Mouse (Mus musculus) thymus, postnatal 0 days (tissue): Measurements from ENCODE around the gene Acoxl. TPM values are rescaled to one million over a fixed set of nuclear protein-coding genes. Genes with fewer than 3 reads are reported as not detected.

Experiments
- DNase-seq: peaks from one replicate; pipeline ENCODE4 v3.0.0-alpha.2; 2015; ENCODE audit warnings: low spot score
- polyA plus RNA-seq: library from polyadenylated mRNA; unstranded; fragments of >200 nt; fragmentation: Nextera tagmentation; extraction: Ambion mirVana; gene quantifications from 2 replicates; pipeline ENCODE4 v1.2.1, GENCODE M21; 2015

The Acoxl gene
- polyA plus RNA-seq, 1 experiment from 2014 or later = 3.6 TPM

DNA sequence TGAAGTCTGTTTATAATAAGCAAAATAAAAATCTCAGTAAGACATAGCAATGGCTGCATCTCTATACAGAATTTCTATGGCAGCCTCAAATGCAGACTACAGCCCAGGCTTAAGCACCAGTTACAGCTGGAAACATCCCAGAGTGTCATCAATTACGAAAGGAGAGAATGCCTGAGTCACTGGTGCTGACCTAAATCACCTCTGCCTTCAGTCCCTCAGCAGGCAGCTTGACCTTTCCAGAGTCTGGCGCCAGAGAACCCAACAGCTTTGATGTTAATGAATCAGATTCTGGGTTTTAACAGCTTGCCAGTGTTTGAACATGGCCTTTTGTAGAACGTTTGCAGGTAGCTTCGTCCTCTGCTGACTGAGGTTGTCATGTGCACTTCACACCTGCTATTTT, 193.4 kb downstream of the Acoxl start:
- DNase-seq = no peak

DNA sequence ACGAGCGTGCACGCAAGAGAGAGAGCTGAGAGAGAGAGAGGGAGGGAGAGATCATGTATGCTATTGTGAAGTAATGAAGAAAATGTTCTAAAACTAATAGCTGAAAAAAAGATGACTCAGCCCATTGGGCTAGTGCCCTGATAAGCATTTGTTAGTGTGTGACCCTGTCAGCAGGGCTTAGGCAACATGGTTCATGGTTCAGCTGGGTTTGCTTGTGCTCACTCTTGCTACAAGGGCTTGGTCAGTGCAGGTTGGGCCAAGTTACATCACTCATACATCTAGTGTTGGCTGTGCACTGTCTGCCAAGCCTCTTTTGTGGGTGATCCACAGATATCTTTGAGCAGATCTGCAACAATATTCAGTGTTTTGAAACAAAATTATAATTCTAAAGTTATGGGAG, 194.8 kb downstream of the Acoxl start:
- no peak for DNase-seq

DNA sequence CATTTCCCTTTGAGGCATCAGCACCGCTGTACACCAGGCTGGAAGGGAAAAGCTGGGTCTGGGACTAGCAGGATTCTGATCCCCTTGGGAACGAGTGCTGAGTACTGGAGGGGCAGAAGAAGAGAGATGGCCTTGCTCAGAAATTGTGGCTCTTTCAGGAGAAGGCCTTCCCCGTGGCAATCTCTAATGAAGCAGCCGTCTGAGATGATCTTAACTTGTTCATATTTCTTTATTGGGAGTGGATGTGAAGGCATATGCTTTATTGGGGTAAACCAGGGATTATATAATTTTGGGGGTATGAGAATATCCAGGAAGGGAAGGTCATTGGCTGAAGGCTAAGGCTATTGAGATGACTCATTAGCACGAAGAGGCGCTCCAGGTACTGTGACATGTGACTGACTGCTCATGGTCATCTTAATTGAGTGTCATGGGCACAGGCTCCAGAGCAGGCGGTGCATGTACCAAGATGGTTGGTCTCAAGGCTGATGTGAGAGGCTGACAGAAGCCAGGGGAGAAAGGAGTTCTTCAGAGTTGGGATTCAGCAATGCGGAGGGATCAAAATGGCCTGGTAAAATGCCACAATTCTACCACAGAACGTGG, 195.5 kb downstream of the Acoxl start:
- no peak for DNase-seq

DNA sequence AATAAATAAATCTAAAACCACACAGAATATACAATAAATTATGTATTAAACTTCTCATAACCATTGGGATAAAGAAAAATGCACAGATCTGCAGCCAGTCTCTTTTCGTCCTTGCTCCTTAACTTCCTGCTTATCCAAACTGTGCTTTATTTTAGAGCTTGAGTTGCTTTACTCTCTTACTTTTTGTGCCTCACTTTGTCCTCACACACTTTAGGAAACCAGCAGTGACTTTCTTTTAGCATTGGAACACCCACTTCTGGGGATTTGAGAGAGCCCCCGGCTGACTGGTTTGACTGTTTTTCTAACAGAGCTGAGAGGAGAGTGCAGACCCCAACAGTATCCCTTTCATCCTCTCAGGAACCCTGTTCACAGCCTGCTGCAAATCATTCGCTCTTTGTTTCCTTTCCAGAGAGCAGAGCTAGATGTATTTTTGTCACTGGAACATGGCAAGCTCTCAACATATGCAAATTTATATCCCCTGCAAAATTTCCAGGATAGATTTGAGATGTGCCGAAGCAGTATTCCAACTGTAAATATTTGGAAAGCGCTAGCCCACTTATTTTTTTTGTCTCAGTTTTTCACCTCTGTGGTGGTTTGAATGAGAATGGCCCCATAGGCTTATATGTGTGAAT, 199.7 kb downstream of the Acoxl start:
- no peak for DNase-seq

DNA sequence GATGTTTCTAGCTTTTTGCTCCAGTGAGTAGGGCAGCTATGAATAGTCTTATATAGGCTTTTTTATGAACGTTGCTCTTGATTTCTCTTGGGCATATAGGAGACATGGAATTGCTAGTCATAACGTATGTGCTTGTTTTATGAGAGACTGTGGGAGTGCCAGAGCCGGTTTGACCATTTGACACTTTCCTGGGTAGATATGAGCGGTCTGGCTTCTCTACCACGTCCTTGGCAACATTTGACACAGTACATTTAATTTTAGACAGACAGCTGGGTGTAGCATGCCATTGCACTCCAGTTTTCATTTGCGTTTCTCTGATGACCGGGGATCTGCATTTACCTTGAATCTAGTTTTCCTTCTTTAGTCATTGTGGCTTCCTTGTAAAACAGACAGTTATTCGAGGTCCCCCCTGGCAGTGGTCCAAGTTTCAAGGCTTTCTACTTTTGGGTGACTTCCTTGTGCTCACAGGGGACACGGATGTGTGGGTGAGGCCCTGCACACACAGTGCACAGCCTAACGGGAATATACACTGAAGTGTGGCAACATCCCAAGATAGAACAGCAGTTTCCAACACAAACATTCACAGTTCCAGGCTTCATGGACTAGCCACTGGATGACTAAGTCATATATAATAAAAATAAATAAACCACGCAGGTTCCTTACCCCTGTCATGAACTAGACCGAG, 202.5 kb downstream of the Acoxl start:
- DNase-seq = no peak

DNA sequence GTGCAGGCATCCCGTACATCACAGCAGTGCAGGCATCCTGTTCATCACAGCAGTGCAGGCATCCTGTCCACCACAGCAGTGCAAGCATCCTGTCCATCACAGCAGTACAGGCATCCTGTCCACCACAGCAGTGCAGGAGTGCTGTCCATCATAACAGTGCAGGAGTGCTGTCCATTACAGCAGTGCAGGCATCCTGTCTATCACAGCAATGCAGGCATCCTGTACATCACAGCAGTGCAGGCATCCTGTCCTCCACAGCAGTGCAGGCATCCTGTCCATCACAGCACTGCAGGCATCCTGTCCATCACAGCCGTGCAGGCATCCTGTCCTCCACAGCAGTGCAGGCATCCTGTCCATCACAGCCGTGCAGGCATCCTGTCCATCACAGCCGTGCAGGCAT, 207.8 kb downstream of the Acoxl start:
- DNase-seq = no peak

DNA sequence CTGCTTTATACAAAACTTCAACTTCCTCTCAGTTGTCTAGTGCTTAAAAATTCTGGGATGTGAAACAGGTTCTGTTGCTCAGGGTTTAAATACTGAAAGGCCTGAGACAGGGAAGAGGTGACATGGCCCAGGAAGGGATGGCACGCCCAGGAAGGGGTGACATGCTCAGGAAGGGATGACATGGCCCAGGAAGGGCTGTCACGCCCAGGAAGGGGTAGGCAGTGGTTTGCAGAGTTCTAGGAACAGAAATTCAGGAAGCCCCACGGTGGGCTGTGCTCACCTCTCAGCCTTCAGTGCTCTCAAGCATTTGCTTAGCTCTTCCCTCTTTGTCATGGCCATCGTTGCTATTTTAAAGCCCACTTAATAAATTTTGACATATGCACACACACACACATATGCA, 216.2 kb downstream of the Acoxl start:
- no peak for DNase-seq

DNA sequence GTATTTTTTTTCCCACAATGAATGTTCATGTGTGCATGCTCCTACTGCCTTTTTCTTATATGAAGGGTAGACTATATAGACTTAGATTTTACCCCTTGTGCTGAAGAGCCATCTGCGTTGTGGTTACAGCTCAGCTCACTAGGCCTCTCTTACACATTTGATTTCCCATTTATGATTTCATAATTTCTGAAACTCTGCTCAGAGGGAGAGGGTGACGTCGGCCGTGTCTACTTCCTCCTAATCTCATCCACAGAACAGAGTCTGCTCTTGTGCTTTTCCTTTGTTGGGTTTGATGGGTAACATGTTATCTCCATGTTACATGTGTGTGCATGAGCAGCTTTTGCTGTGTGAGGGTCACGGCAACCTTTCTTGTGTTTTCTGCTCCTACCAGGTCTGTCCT, 219.2 kb downstream of the Acoxl start:
- no peak for DNase-seq

DNA sequence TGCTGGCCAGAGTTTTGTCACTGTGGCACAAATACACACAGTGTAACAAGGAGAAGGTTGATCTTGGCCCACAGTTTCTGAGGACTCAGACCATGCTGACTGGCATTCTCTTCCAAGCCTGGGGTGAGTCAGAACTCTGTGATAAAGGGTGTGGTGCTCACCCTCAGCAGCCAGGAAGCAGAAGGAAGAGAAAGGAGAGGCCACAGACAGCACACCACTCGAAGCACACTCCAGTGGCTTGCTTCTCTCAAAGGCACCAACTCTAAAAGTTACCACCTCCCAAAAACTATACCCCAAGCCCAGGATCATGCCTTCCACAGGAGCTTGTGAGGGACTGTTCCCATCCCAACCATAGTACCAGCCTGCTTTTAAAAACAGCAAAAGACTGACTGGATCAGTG, 220.0 kb downstream of the Acoxl start:
- no peak for DNase-seq

DNA sequence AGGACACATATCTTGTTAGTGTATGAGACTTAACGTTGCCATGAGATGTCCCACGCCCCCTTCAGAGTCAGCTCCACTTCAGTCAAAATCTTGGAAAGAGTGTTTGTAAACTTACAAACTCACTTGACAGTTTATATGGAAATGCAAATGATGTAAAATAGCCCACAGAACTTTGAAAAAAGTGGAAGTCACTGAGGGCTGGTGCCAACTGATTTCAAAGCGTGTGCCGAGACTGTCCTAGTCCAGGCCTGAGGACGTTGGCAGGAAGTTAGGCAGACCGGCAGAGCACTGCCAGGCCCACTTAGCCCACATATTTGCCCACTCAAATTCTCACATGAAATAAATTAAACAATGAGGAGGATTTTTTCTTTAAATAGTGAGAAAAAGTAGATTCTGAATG, 221.5 kb downstream of the Acoxl start:
- no peak for DNase-seq

DNA sequence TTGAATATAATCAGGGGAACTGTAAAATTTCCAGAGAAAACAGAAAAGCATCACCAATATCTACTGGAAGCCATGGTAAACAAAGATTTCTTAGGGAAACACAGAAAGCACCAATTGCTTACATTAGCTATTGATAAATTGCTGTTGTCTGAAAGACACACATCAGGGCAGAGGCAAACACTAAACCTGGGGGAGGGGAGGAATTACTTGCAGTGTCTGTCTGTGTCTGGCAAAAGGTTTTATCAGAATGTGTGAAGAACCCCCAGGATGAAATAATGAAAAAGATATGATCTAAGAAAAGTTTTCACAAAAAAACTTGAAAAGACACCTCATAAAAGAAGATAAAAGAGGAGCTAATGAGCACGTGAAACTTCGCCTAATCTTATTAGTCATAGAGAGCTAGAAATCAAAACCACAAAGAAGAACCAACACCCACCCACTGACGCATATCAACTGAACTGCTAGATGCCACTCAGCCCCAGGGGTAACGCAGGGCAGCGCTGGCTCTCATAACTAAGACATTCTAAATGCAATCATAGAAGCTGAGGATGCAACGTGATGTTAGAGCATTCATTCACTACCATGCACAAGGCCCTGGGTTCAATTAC, 222.1 kb downstream of the Acoxl start:
- DNase-seq = no peak

DNA sequence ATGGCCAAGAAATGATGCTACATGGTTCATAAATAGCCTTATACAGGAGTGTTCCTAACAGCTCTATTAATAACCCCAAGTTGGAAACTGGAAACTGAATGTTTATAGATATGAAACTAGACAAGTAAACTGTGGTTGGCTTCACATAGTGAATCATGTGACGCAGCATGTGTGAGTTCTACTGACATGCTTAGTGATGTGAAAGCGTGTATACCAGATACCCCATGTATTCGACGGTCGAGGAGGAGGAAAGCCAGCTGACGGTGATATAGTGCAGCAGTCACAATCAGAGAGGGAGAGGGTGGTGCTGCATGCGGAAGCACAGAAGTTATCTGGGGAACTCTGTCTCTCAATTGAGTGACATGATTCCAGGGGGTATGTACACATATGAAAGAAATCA, 222.8 kb downstream of the Acoxl start:
- no peak for DNase-seq

DNA sequence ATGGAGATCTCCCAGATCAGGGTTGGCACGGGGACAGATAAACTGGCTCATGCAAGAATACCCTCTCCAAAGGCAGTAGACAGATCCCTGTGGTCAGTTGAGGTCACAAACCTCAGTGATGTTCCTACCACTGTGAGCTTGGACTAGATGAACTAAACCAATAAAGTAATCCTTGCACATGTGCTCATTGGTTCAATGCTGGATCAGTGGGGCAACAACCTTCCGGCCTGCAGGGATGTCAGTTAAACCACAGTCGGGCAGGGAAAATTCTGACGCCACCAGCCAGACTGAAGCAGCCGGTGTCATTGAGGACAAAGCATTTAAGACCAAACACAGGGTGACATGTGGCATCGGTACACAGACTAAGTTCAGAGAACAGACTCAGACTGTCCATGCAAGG, 224.1 kb downstream of the Acoxl start:
- DNase-seq = no peak

DNA sequence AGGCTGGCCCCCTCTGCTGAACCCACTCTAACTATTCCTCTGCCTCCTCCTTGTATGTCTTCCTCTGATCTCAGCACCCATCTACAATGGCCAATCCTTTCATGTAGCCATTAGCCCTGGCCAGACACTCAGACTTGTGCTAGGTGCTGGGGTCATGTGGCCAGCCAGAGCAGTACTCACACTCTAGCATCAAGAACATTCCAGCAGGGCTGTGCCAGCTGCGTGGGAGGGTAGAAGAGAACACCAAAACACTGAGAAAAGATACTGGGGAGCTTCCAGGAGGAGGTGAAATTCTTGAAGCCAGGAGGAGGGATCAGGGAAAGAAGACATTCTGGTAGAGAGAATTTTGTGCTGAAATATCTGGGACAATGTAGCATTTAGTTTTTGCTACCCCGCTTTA, 226.3 kb downstream of the Acoxl start:
- no peak for DNase-seq

DNA sequence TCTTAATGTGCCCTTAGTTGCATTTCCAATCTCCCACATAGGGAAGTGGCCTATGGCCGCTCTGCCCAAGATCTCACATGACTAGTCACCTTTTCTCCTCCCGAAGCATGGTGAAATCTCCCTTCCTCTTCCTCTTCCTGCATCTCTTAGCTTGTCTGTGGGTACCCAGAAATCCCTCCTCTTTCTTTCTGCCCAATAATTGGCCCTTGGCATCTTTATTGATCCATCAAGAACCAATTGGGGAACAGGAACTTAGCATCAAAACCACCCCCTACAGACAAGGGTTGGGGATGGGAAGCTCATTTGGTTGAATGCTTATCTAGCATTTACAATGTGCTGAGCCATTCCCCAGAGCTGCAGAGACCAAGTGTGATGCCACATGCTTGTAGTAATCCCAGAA, 226.9 kb downstream of the Acoxl start:
- DNase-seq = no peak

DNA sequence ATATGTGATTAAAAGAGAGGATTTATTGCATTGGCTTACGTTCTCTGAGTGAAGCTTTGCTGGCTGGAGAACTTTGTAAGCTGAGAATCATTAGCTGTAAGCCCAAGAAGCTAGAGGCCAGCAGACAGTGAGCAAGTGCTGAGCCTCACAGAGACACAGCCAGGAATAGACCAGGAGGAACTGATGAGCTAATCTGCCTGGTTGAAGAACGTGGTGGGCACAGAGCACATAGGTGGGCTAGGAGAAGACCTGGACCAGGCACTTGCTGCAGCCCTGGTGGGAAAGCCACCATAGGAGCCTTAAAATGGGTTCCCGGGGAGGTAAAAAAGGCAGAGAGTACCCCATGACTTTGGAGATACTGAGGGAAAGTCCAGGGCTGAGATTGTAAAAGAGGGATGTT, 228.5 kb downstream of the Acoxl start:
- DNase-seq = no peak

DNA sequence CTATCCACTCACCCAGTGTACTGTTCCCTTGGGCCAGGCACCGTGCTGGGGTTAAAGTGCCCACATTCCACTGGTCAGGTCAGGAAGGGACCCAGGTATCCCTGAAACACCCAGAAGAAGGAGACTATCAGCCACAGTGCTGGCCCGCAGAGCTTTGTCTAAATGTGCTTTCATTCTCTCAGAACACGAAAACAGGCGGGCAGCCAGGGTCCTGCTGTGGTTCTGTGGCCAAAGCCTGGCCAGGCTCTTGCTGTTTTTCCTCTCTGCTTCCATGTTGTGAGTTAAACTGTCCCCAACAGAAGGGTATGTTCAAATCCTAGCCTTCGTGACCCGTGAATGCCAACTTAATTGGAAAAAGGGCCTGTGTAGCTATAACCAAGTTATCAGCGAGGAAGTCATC, 228.9 kb downstream of the Acoxl start:
- DNase-seq = no peak

DNA sequence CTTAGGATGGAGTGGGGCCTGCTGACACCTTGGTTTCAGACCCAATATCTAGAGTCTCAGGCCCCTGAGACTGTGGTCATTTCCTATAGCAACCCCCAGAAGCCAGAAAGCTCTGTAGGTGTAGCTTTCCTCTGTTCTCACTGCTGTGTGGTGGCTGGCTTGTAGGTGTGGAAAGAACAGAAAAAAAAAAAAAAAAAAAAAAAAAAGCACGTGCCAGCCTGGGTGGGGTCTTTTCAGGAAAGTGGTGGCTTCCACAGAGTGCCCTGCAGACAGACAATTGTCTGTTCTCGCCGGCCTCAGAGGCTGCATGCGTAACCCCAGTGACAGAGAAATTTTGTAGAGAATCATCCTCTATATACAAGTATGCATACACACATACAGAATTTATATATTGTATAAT, 229.5 kb downstream of the Acoxl start:
- DNase-seq = no peak

DNA sequence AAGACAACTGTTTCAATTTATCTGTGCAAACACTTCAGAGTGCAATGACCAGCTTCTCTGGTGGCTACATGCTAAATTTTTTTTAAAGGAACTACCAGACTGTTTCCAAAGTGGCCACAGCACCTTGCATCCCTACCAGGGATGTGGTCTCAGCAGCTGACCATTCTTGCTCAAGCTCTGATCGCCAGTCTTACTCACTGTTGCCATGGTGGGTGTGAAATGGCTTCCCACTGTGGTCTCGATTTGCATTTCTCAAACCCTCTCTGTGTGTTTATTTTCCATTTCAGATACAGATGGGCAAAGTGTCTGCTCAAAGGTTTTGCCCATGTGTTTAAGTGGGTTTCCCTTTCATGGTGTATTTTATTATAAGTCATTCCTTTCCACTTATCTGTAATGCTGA, 230.3 kb downstream of the Acoxl start:
- DNase-seq = no peak

DNA sequence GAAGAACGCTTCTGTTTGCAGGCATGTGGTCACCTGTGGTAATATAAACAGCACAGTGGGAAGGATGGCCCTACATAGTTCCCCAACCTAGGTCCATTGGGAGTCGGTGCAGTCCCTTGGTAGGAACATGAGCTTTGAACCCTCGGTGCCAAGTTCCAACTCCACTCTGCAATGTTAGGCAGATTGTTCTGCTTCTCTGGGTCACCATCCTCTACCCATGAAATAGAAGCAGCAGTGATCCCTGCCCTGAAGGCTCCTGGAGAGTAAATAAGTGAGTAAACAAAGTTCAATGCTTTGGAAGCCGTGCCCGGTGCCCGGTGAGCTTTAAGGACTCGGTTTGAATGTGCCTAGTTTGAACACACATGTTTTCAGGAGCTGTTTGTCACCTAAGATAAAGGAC, 233.1 kb downstream of the Acoxl start:
- DNase-seq = no peak

DNA sequence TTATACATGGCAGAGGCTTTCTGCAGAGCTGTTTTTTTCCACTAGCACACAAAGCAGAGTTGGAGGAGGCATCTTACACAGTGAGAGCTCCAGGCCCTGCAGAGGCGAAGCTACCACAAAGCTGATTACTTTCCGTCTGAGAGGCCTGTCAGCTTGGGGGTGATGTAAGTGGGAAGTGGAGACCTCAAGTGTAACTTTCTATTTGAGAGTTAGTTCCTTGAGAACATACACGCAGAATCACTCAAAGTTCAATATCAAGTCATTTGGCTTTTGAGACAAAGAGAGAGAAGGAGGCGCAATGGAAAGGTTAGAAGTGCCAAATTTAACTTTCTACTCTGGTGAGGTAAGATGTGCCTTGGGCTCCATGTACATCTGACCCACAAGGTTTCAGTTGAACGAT, 234.3 kb downstream of the Acoxl start:
- DNase-seq = no peak

DNA sequence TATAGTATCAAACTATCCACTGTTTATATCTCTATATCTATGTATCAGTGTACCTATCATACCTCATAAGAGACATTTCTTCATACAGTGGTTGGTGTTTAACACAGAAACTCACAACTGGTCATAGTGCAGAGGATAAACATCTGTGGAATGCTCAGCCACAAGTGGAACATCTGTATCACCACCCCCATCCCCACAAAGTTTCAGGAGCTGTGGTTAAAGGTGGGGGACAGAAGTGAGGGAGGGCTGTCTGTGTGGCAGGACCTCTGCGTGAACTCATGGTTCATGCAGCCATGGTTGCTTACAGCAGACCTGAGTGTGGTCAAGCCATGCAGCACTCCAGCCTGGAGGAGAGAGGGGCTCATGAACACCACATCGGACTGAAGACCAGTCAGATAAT, 234.9 kb downstream of the Acoxl start:
- DNase-seq = no peak

DNA sequence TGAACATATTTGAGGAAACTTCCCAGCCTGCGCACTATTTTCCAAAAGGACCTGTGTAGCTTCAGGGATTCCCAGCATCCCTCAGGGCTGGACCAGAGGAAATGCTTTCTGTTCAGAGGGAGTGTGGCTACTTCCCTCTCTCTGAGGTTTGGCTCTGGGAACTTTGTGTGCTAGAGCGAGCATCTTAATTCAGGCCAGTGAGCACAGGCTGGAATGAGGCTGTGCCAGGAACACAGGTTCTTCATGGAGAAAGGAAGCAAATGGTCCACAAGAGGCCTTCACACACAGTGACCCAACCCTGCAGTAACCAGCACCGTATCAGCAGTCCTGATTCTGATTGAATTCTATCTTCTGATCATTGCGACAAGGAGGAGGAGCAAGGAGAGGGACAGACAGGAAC, 238.3 kb downstream of the Acoxl start:
- no peak for DNase-seq
